Mouse (Mus musculus) lung, adult 18-20 months (tissue): Measurements from ENCODE around the gene Ghdc.
A peak's percentile ranks its signal among the peaks of the same experiment; 100 is the strongest.

Source experiments
- DNase-seq, 2 experiments: peaks; one replicate each; pipeline ENCODE4 v3.0.0; 2022; ENCODE audit warnings: mixed read lengths in 2 of 2

The Ghdc gene

GRCm38 (mm10) chr11:100741348-100741747 is 29.4 kb downstream of the Ghdc start:
- DNase-seq, result no peak

- DNase-seq, result no peak
These were observed 32.0 kb downstream of the Ghdc start for GRCm38 (mm10) chr11:100738749-100739148.

- peak; percentile 100 for DNase-seq
These were observed 32.6 kb downstream of the Ghdc start, which contains the start of gene Rab5c for GRCm38 (mm10) chr11:100738066-100738604. Gene Rab5c (minus strand): TSS chr11:100738215.

GRCm38 (mm10) chr11:100737105-100737733 is 33.5 kb downstream of the Ghdc start:
- DNase-seq, result no peak

- no peak for DNase-seq
These were observed 34.0 kb downstream of the Ghdc start for GRCm38 (mm10) chr11:100736746-100737080.

- DNase-seq, result no peak
These were observed 34.6 kb downstream of the Ghdc start for GRCm38 (mm10) chr11:100735954-100736745.

GRCm38 (mm10) chr11:100735134-100735865 is 35.5 kb downstream of the Ghdc start:
- DNase-seq, result no peak

- no peak for DNase-seq
These were observed 40.1 kb downstream of the Ghdc start for GRCm38 (mm10) chr11:100730477-100731205.

GRCm38 (mm10) chr11:100729976-100730375 is 40.8 kb downstream of the Ghdc start:
- DNase-seq, result no peak

- no peak for DNase-seq
These were observed 42.2 kb downstream of the Ghdc start for GRCm38 (mm10) chr11:100728601-100729000.

GRCm38 (mm10) chr11:100727201-100727600 is 43.6 kb downstream of the Ghdc start:
- DNase-seq, result no peak

- DNase-seq, result peak; percentile 52 to 78
These were observed 45.7 kb downstream of the Ghdc start for GRCm38 (mm10) chr11:100724919-100725512.

GRCm38 (mm10) chr11:100722493-100723028 is 48.2 kb downstream of the Ghdc start:
- DNase-seq, result no peak

GRCm38 (mm10) chr11:100721776-100722492 is 48.8 kb downstream of the Ghdc start:
- DNase-seq, result no peak

- DNase-seq, result no peak
These were observed 49.5 kb downstream of the Ghdc start for GRCm38 (mm10) chr11:100721254-100721653.

GRCm38 (mm10) chr11:100720345-100720744 is 50.4 kb downstream of the Ghdc start:
- DNase-seq, result no peak

- peak in 1 of 2 experiments; percentile 48 for DNase-seq
These were observed 50.9 kb downstream of the Ghdc start for GRCm38 (mm10) chr11:100719893-100720292.

GRCm38 (mm10) chr11:100719312-100719711 is 51.4 kb downstream of the Ghdc start:
- no peak for DNase-seq

- no peak for DNase-seq
These were observed 51.9 kb downstream of the Ghdc start for GRCm38 (mm10) chr11:100718866-100719265.

- DNase-seq, result no peak
These were observed 52.3 kb downstream of the Ghdc start for GRCm38 (mm10) chr11:100718462-100718861.

GRCm38 (mm10) chr11:100716649-100717048 is 54.1 kb downstream of the Ghdc start:
- no peak for DNase-seq
